ENCODE assay signal across 11 mouse cellular contexts in the genomic region with DNA sequence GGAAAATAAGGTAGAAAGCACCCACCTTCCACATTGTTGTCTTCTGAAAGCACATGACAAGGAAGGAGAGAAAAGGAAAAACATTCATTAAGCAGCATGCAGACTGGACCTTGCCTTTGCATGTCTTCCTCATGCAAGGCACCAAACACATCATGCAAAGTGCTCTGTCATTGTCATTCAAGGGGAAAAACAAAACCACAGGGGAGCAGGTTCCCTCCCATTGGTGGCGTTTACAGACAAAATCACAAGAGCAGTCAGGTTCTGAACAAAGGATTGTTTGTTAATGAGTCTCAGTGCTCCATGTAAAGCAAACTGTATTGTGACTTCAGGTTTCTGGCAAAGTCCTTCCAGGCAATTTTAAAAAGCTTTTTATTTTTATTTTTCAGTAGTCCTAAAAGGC.
DNase-seq lines count a peak whose midpoint lies in the region; ATAC-seq and TF ChIP-seq lines count a peak whose summit lies in the region.
"Had no signal": no experiment of that assay in that cellular context is flagged by ENCODE, and none has a peak within 500 bp of the region (broad histone marks: within the 10 kb centered on the region; RNA-seq: fewer than 3 reads in every experiment).

No protein-coding gene starts in this region.

- H3K79me2 ChIP-seq in MEL (ENCODE audit: control insufficient read depth, insufficient read depth, low read length, poor library complexity): no peaks in the 10 kb centered on the region

- H3K27me3 ChIP-seq in hindbrain, embryonic 10.5 days (ENCODE audit: insufficient read depth, poor library complexity, severe bottlenecking): no peaks in the 10 kb centered on the region
- H3K27me3 ChIP-seq in hindbrain, embryonic 16.5 days (replicated peaks; ENCODE audit: control insufficient read depth, insufficient read depth, low read length): no peaks in the 10 kb centered on the region
- H3K27me3 ChIP-seq in MEL (ENCODE audit: control insufficient read depth in 1 of 2, insufficient read depth in 2 of 2, low read length in 2 of 2): no peaks in the 10 kb centered on the region
- no peaks in the 10 kb centered on the region for H3K27me3 ChIP-seq in hindbrain, embryonic 12.5 days
- no peaks in the 10 kb centered on the region for H3K27me3 ChIP-seq in midbrain, postnatal 0 days (ENCODE audit: insufficient read depth, low read length)
- no peaks in the 10 kb centered on the region for H3K27me3 ChIP-seq in cerebellum, adult 2 months (ENCODE audit: control insufficient read depth, insufficient read depth, low read length)
- H3K27me3 ChIP-seq: forebrain, embryonic 12.5 days; limb, embryonic 15.5 days had no signal

- WGBS in hindbrain, embryonic 10.5 days: 2% methylated on average over 1 of the region's 1 CpGs
- 0% methylated on average over 1 of the region's 1 CpGs for WGBS in hindbrain, embryonic 16.5 days
- 0% methylated on average over 1 of the region's 1 CpGs for WGBS in hindbrain, embryonic 12.5 days
- WGBS in midbrain, postnatal 0 days: 3% methylated on average over 1 of the region's 1 CpGs
- whole genome bisulfite sequencing in cerebellum, adult 2 months: 30% methylated on average over 1 of the region's 1 CpGs

- no peaks in the 10 kb centered on the region for H3K36me3 ChIP-seq in hindbrain, embryonic 10.5 days
- no peaks in the 10 kb centered on the region for H3K36me3 ChIP-seq in hindbrain, embryonic 16.5 days (ENCODE audit: control insufficient read depth, insufficient read depth, low read length)
- peaks cover 0 to 4% of the 10 kb centered on the region in 2 experiments; a peak in 1 of 4 replicates for H3K36me3 ChIP-seq in MEL (ENCODE audit: control insufficient read depth in 1 of 2, insufficient read depth in 2 of 2, low read length in 2 of 2)
- H3K36me3 ChIP-seq in hindbrain, embryonic 12.5 days: no peaks in the 10 kb centered on the region
- no peaks in the 10 kb centered on the region for H3K36me3 ChIP-seq in midbrain, postnatal 0 days (ENCODE audit: insufficient read depth, low read length)
- H3K36me3 ChIP-seq: forebrain, embryonic 12.5 days; limb, embryonic 15.5 days had no signal

- TF ChIP-seq CTCF in MEL (IDR thresholded peaks at IDR 0.05 in 2 of 3, conservative IDR thresholded peaks at IDR 0.05 in 1 of 3; ENCODE audit: control insufficient read depth in 1 of 3, insufficient read depth in 1 of 3, low read depth in 2 of 3, low read length in 3 of 3, poor library complexity in 1 of 3, severe bottlenecking in 1 of 3): no peak
- no peak for TF ChIP-seq CTCF in midbrain, postnatal 0 days (IDR thresholded peaks at IDR 0.05)
- TF ChIP-seq CTCF in cerebellum, adult 2 months (IDR thresholded peaks at IDR 0.05; ENCODE audit: borderline replicate concordance, insufficient read depth, low read depth, low read length): no peak

- no peak for TF ChIP-seq RAD21 in MEL (IDR thresholded peaks at IDR 0.05; ENCODE audit: low read depth, low read length)

- no peak overlapping the region for H3K9ac ChIP-seq in hindbrain, embryonic 16.5 days (ENCODE audit: low read depth, low read length)
- H3K9ac ChIP-seq in MEL (ENCODE audit: control insufficient read depth, low read depth, low read length, poor library complexity, severe bottlenecking): no peak overlapping the region
- H3K9ac ChIP-seq in hindbrain, embryonic 12.5 days: no peak overlapping the region
- H3K9ac ChIP-seq in midbrain, postnatal 0 days (replicated peaks; ENCODE audit: low read length, poor library complexity, severe bottlenecking): no peak overlapping the region
- H3K9ac ChIP-seq: forebrain, embryonic 12.5 days; limb, embryonic 15.5 days had no signal

- peaks cover 25% of the 10 kb centered on the region for H3K4me1 ChIP-seq in hindbrain, embryonic 10.5 days (replicated peaks)
- H3K4me1 ChIP-seq in hindbrain, embryonic 16.5 days (ENCODE audit: control insufficient read depth, insufficient read depth, low read depth, low read length): peaks cover under 1% of the 10 kb centered on the region; the same call in 1 of the 2 replicates
- peaks cover 4 to 11% of the 10 kb centered on the region in 2 experiments; a peak in 3 of 4 replicates for H3K4me1 ChIP-seq in MEL (ENCODE audit: control insufficient read depth in 1 of 2, insufficient read depth in 2 of 2, low read length in 2 of 2)
- H3K4me1 ChIP-seq in hindbrain, embryonic 12.5 days: peaks cover 4% of the 10 kb centered on the region
- 0 out of 2 replicates have a peak, but pooled peaks cover 3% of the 10 kb centered on the region for H3K4me1 ChIP-seq in midbrain, postnatal 0 days (ENCODE audit: insufficient read depth, low read length)
- peaks cover 17% of the 10 kb centered on the region; the same call in 1 of the 2 replicates for H3K4me1 ChIP-seq in cerebellum, adult 2 months (ENCODE audit: control insufficient read depth, insufficient read depth, low read length)
- H3K4me1 ChIP-seq: limb, embryonic 15.5 days had no signal

- peak; percentile 23 for DNase-seq in hindbrain, embryonic 10.5 days (ENCODE audit: low spot score)
- DNase-seq in MEL (ENCODE audit: low read depth, low spot score): peak; percentile 44
- DNase-seq in midbrain, postnatal 0 days (ENCODE audit: low spot score): peak; percentile 19
- no peak for DNase-seq in thymus, postnatal 4 days
- DNase-seq in cerebellum, adult 2 months: no peak
- DNase-seq: heart, postnatal 14 days had no signal

- no peak for ATAC-seq in hindbrain, embryonic 16.5 days
- ATAC-seq in hindbrain, embryonic 12.5 days (ENCODE audit: low FRiP score): peak; percentile 82
- no peak for ATAC-seq in midbrain, postnatal 0 days (ENCODE audit: low FRiP score)
- ATAC-seq in cerebellum, adult (ENCODE audit: insufficient number of reproducible peaks, low FRiP score, low TSS enrichment): no peak

- TF ChIP-seq EP300 in MEL (IDR thresholded peaks at IDR 0.05; ENCODE audit: low read depth in 1 of 2, low read length in 2 of 2): no peak

- H3K4me2 ChIP-seq in hindbrain, embryonic 16.5 days (ENCODE audit: low read length): no peak overlapping the region
- peak overlapping the region; percentile 1; the same call in 1 of the 2 replicates for H3K4me2 ChIP-seq in hindbrain, embryonic 12.5 days (replicated peaks)
- no peak overlapping the region for H3K4me2 ChIP-seq in midbrain, postnatal 0 days (ENCODE audit: low read depth, low read length, poor library complexity, severe bottlenecking)
- H3K4me2 ChIP-seq: forebrain, embryonic 12.5 days; limb, embryonic 15.5 days had no signal

- H3K27ac ChIP-seq in hindbrain, embryonic 10.5 days: peak overlapping the region; percentile 29
- no peak overlapping the region for H3K27ac ChIP-seq in hindbrain, embryonic 16.5 days (ENCODE audit: low read depth, low read length)
- H3K27ac ChIP-seq in MEL (ENCODE audit: control insufficient read depth, low read depth, low read length): no peak overlapping the region
- peak overlapping the region; percentile 2; the same call in 1 of the 2 replicates for H3K27ac ChIP-seq in hindbrain, embryonic 12.5 days
- no peak overlapping the region for H3K27ac ChIP-seq in midbrain, postnatal 0 days (ENCODE audit: low read depth, low read length)
- no peak overlapping the region for H3K27ac ChIP-seq in cerebellum, adult 2 months (ENCODE audit: insufficient read depth, low read length)
- H3K27ac ChIP-seq: forebrain, embryonic 12.5 days; limb, embryonic 15.5 days had no signal

- no peak for TF ChIP-seq POLR2A in MEL (IDR thresholded peaks at IDR 0.05; ENCODE audit: control insufficient read depth in 1 of 2, insufficient read depth in 1 of 2, low read depth in 1 of 2, low read length in 2 of 2, poor library complexity in 1 of 2)
- TF ChIP-seq POLR2A in cerebellum, adult 2 months (IDR thresholded peaks at IDR 0.05; ENCODE audit: borderline replicate concordance, insufficient read depth, low read length): no peak

- H3K9me3 ChIP-seq in hindbrain, embryonic 10.5 days: no peaks in the 10 kb centered on the region
- no peaks in the 10 kb centered on the region for H3K9me3 ChIP-seq in hindbrain, embryonic 16.5 days (ENCODE audit: control insufficient read depth, low read length)
- no peaks in the 10 kb centered on the region for H3K9me3 ChIP-seq in MEL (replicated peaks; ENCODE audit: insufficient read depth, low read length)
- H3K9me3 ChIP-seq in hindbrain, embryonic 12.5 days (replicated peaks): no peaks in the 10 kb centered on the region
- no peaks in the 10 kb centered on the region for H3K9me3 ChIP-seq in midbrain, postnatal 0 days (ENCODE audit: low read length)
- H3K9me3 ChIP-seq: forebrain, embryonic 12.5 days; limb, embryonic 15.5 days had no signal

- no peak overlapping the region for H3K4me3 ChIP-seq in hindbrain, embryonic 10.5 days
- no peak overlapping the region for H3K4me3 ChIP-seq in hindbrain, embryonic 16.5 days (ENCODE audit: low read length)
- no peak overlapping the region for H3K4me3 ChIP-seq in MEL (ENCODE audit: control insufficient read depth in 1 of 2, insufficient read depth in 1 of 2, low read depth in 2 of 2, low read length in 2 of 2)
- H3K4me3 ChIP-seq in hindbrain, embryonic 12.5 days: no peak overlapping the region
- no peak overlapping the region for H3K4me3 ChIP-seq in midbrain, postnatal 0 days (ENCODE audit: low read depth, low read length)
- no peak overlapping the region for H3K4me3 ChIP-seq in cerebellum, adult 2 months (replicated peaks; ENCODE audit: insufficient read depth, low read depth, low read length)
- H3K4me3 ChIP-seq: forebrain, embryonic 12.5 days; limb, embryonic 15.5 days had no signal

TF ChIP-seq in MEL, 35 proteins besides CTCF, POLR2A, EP300 and RAD21:
- TF ChIP-seq TBP (IDR thresholded peaks at IDR 0.05; ENCODE audit: low read depth, low read length): no peak
- TF ChIP-seq MAX (IDR thresholded peaks at IDR 0.05; ENCODE audit: low read length): peak; percentile 23; the same call in 1 of the 2 replicates

Comparison
In these comparisons a context has a peak if more than half of its experiments do, and no peak if none do; other contexts are left out.
1. H3K27ac ChIP-seq: peak in hindbrain, embryonic 10.5 days (single experiment) and hindbrain, embryonic 12.5 days (single experiment); none in hindbrain, embryonic 16.5 days (single experiment), MEL (single experiment), midbrain, postnatal 0 days (single experiment) and cerebellum, adult 2 months (single experiment).
2. DNase-seq: peak in hindbrain, embryonic 10.5 days (single experiment), MEL (single experiment) and midbrain, postnatal 0 days (single experiment); none in thymus, postnatal 4 days (single experiment) and cerebellum, adult 2 months (0 of 2).